Mouse (Mus musculus) myocyte (in vitro differentiated cells): ENCODE results near the gene Gm10324. TPM values are rescaled to one million over a fixed set of nuclear protein-coding genes. Genes with fewer than 3 reads are reported as not detected.
"Not testable (repeated sequence)": the region's sequence is repeated elsewhere in the genome, so short reads cannot be mapped to it uniquely, and the experiment has no call there.

Source experiments
- H3K27me3 ChIP-seq: one replicate; pipeline ENCODE4 v1.6.1; 2011; ENCODE audit not compliant: control insufficient read depth, insufficient read depth, insufficient read length
- H3K36me3 ChIP-seq: one replicate; pipeline ENCODE4 v1.6.1; 2011; ENCODE audit not compliant: control insufficient read depth, insufficient read depth
- H3K4me2 ChIP-seq: one replicate; pipeline ENCODE4 v1.6.1; 2011; ENCODE audit warnings: low read depth, control low read depth
- H3K4me3 ChIP-seq: one replicate; pipeline ENCODE4 v1.5.1; 2011; ENCODE audit warnings: mild to moderate bottlenecking, control low read depth, moderate library complexity
- H3K79me2 ChIP-seq: one replicate; pipeline ENCODE4 v1.6.1; 2011; ENCODE audit not compliant: control insufficient read depth, insufficient read depth
- H3ac ChIP-seq: one replicate; pipeline ENCODE4 v1.6.1; 2011; ENCODE audit not compliant: control insufficient read depth, insufficient read length
- polyA plus RNA-seq: library from polyadenylated mRNA; unstranded; fragments of >200 nt; fragmentation: generic; extraction: Trizol; gene quantifications from one replicate; pipeline ENCODE4 v1.2.1, GENCODE M21; 2012; ENCODE audit warnings: missing spikeins

The Gm10324 gene
- not detected for polyA plus RNA-seq

- H3K4me2 ChIP-seq, H3ac ChIP-seq, H3K36me3 ChIP-seq, H3K79me2 ChIP-seq, H3K27me3 ChIP-seq, H3K4me3 ChIP-seq: not testable (repeated sequence)
These were observed at the start of gene Gm10324 for GRCm38 (mm10) chr13:66119247-66119646. Gene Gm10324 (plus strand): TSS chr13:66119547.

Other genes with a start within 250 kb of the Gm10324 start
- not detected for gene Gm10772, start 108.0 kb downstream of the Gm10324 start, polyA plus RNA-seq